ENCODE assay signal across 8 mouse cellular contexts in genomic region chr7:19628536-19629360, GRCm38 (mm10). TPM values are rescaled to one million over a fixed set of nuclear protein-coding genes. Genes with fewer than 3 reads are reported as not detected.
DNase-seq lines count a peak whose midpoint lies in the region; ATAC-seq and TF ChIP-seq lines count a peak whose summit lies in the region.

No protein-coding gene starts in this region.

- peak overlapping the region; percentile 99 for H3K4me2 ChIP-seq in forebrain, embryonic 15.5 days (replicated peaks)

- H3K36me3 ChIP-seq in ES-E14 (ENCODE audit: control insufficient read depth, insufficient read depth, low read length, poor library complexity, severe bottlenecking) = peaks cover 8% of the 10 kb centered on the region
- peaks cover 21% of the 10 kb centered on the region for H3K36me3 ChIP-seq in forebrain, embryonic 15.5 days

- WGBS in forebrain, embryonic 15.5 days = under 1% methylated on average over 57 of the region's 57 CpGs
- 2% methylated on average over 57 of the region's 57 CpGs for WGBS in lung, adult 2 months

- intact Hi-C loops in heart, postnatal 25 days (cut with DNase I) = no loop called here

- peak overlapping the region; percentile 89 for H3K9ac ChIP-seq in ES-E14 (ENCODE audit: insufficient read depth, low read depth, low read length, poor library complexity, severe bottlenecking)
- peak overlapping the region; percentile 53 for H3K9ac ChIP-seq in forebrain, embryonic 15.5 days (replicated peaks)

- peak; percentile 61; the same call in 1 of the 2 replicates for TF ChIP-seq POLR2A in lung, adult 2 months (IDR thresholded peaks at IDR 0.05; ENCODE audit: borderline replicate concordance, extremely low read depth, low read depth, low read length)

- H3K4me3 ChIP-seq in ES-E14 (ENCODE audit: insufficient read depth in 1 of 2, low read depth in 1 of 2, low read length in 2 of 2, poor library complexity in 1 of 2, severe bottlenecking in 1 of 2) = peak overlapping the region; percentile 94 to 96
- peak overlapping the region; percentile 89 for H3K4me3 ChIP-seq in forebrain, embryonic 15.5 days
- H3K4me3 ChIP-seq in lung, adult 2 months (replicated peaks; ENCODE audit: extremely low read depth, low read depth, low read length) = peak overlapping the region; percentile 93

- H3K9me3 ChIP-seq in ES-E14 (ENCODE audit: control insufficient read depth, insufficient read depth, low read depth, low read length) = no peaks in the 10 kb centered on the region
- no peaks in the 10 kb centered on the region for H3K9me3 ChIP-seq in forebrain, embryonic 15.5 days

- H3K27ac ChIP-seq in ES-E14 (ENCODE audit: insufficient read depth, low read depth, low read length, poor library complexity, severe bottlenecking) = peak overlapping the region; percentile 85
- H3K27ac ChIP-seq in forebrain, embryonic 15.5 days (replicated peaks) = peak overlapping the region; percentile 74

- peak; percentile 100 for DNase-seq in ES-E14 (ENCODE audit: low read depth, low spot score)
- peak; percentile 86 for DNase-seq in cerebellum, adult 11-12 months
- DNase-seq in heart, postnatal 25 days (ENCODE audit: low spot score) = peak; percentile 93
- peak; percentile 81 to 91 for DNase-seq in layer of hippocampus, adult 18-20 months (ENCODE audit: low spot score in 2 of 2)
- DNase-seq in lung, adult 2 months = peak; percentile 97
- peak; percentile 92 to 98 for DNase-seq in thymus, adult 18-20 months

- in situ Hi-C loops in ES-E14 (cut with MboI; ENCODE audit: low sequenced_read_pairs in 2 of 2, unreplicated experiment in 2 of 2) = no loop called here

- no peaks in the 10 kb centered on the region for H3K27me3 ChIP-seq in forebrain, embryonic 15.5 days

- TF ChIP-seq CTCF in lung, adult 2 months (IDR thresholded peaks at IDR 0.05; ENCODE audit: insufficient read depth, low read length) = no peak

- H3K4me1 ChIP-seq in ES-E14 (ENCODE audit: control insufficient read depth in 2 of 2, insufficient read depth in 2 of 2, low read length in 2 of 2, poor library complexity in 1 of 2) = peaks cover 2 to 5% of the 10 kb centered on the region in 2 experiments; a peak in 2 of 4 replicates
- peaks cover 15% of the 10 kb centered on the region for H3K4me1 ChIP-seq in forebrain, embryonic 15.5 days
- peaks cover 6% of the 10 kb centered on the region; the same call in 1 of the 2 replicates for H3K4me1 ChIP-seq in lung, adult 2 months (ENCODE audit: control insufficient read depth, insufficient read depth, low read length)

- peak; percentile 86 for ATAC-seq in forebrain, embryonic 15.5 days (replicated peaks)
- ATAC-seq in neutrophil, adult 5-6 weeks (ENCODE audit: extremely low read depth, insufficient number of reproducible peaks, low FRiP score, poor library complexity, severe bottlenecking) = peak; percentile 84

TF ChIP-seq in ES-E14, 5 proteins besides CTCF, POLR2A, EP300 and RAD21:
- TF ChIP-seq ZNF384 (IDR thresholded peaks at IDR 0.05; ENCODE audit: low read depth, low read length) (no peak), HCFC1 (IDR thresholded peaks at IDR 0.05; ENCODE audit: borderline replicate concordance, insufficient read depth, low read length) (no peak), CHD2 (IDR thresholded peaks at IDR 0.05; ENCODE audit: low read depth, low read length) (no peak), MAFK (IDR thresholded peaks at IDR 0.05; ENCODE audit: insufficient read depth, low read depth, low read length) (no peak), ZC3H11A (IDR thresholded peaks at IDR 0.05; ENCODE audit: borderline replicate concordance, low read depth, low read length) (no peak)

RNA-seq across cellular contexts. Expression of gene Relb, which starts 0.5 kb away (rescaled TPM):
- total RNA-seq in ES-E14 (2012; rRNA removed) = 13.9 and 15.1 TPM in 2 replicates
- 2.6 and 2.7 TPM in 2 replicates for polyA plus RNA-seq in forebrain, embryonic 15.5 days (2015; fragmentation: Nextera tagmentation; extraction: Ambion mirVana)
- total RNA-seq in heart, postnatal 25 days (2021) = 1 to 10 TPM; 7.3 to 7.6 TPM
- 1 to 10 TPM; 9.1 to 9.7 TPM for total RNA-seq in layer of hippocampus, adult 18-20 months (2021)
- polyA plus RNA-seq in lung, adult 2 months (2012; rRNA removed) = 32.5 and 34.9 TPM in 2 replicates
- 37.0 and 41.1 TPM in 2 replicates for total RNA-seq in neutrophil, adult 5-6 weeks (2017)

RNA-seq across cellular contexts. Expression of gene Clasrp, which starts 24.5 kb away (rescaled TPM):
- total RNA-seq in ES-E14 (2012; rRNA removed) = 52.7 and 83.4 TPM in 2 replicates
- polyA plus RNA-seq in forebrain, embryonic 15.5 days (2015; fragmentation: Nextera tagmentation; extraction: Ambion mirVana) = 61.3 and 64.9 TPM in 2 replicates
- total RNA-seq in heart, postnatal 25 days (2021) = 10 to 100 TPM; 14.5 to 20.5 TPM
- total RNA-seq in layer of hippocampus, adult 18-20 months (2021) = 10 to 100 TPM; 79.5 to 81.8 TPM
- polyA plus RNA-seq in lung, adult 2 months (2012; rRNA removed) = 96.1 and 134 TPM in 2 replicates
- total RNA-seq in neutrophil, adult 5-6 weeks (2017) = 97.9 and 108 TPM in 2 replicates

RNA-seq across cellular contexts. Expression of gene Clptm1, which starts 36.1 kb away (rescaled TPM):
- 129 and 156 TPM in 2 replicates for total RNA-seq in ES-E14 (2012; rRNA removed)
- 92.4 and 99.6 TPM in 2 replicates for polyA plus RNA-seq in forebrain, embryonic 15.5 days (2015; fragmentation: Nextera tagmentation; extraction: Ambion mirVana)
- total RNA-seq in heart, postnatal 25 days (2021) = 10 to 100 TPM; 65.6 to 72.3 TPM
- total RNA-seq in layer of hippocampus, adult 18-20 months (2021) = 100 to 1,000 TPM; 133 to 143 TPM
- 96.8 and 143 TPM in 2 replicates for polyA plus RNA-seq in lung, adult 2 months (2012; rRNA removed)
- total RNA-seq in neutrophil, adult 5-6 weeks (2017) = 45.9 and 51.4 TPM in 2 replicates

RNA-seq across cellular contexts. Expression of gene Apoc2, which starts 49.0 kb away (rescaled TPM):
- total RNA-seq in ES-E14 (2012; rRNA removed) = not detected in 2 replicates
- not detected in 2 replicates for polyA plus RNA-seq in forebrain, embryonic 15.5 days (2015; fragmentation: Nextera tagmentation; extraction: Ambion mirVana)
- not detected for total RNA-seq in heart, postnatal 25 days (2021)
- not detected for total RNA-seq in layer of hippocampus, adult 18-20 months (2021)
- 1.9 and 5.1 TPM in 2 replicates for polyA plus RNA-seq in lung, adult 2 months (2012; rRNA removed)
- 14.0 and 17.5 TPM in 2 replicates for total RNA-seq in neutrophil, adult 5-6 weeks (2017)

RNA-seq across cellular contexts. Expression of gene Gemin7, which starts 51.4 kb away (rescaled TPM):
- 42.1 and 54.2 TPM in 2 replicates for total RNA-seq in ES-E14 (2012; rRNA removed)
- polyA plus RNA-seq in forebrain, embryonic 15.5 days (2015; fragmentation: Nextera tagmentation; extraction: Ambion mirVana) = 124 and 127 TPM in 2 replicates
- total RNA-seq in heart, postnatal 25 days (2021) = 10 to 100 TPM; 44.6 to 45.6 TPM
- 10 to 100 TPM; 44.4 to 45.6 TPM for total RNA-seq in layer of hippocampus, adult 18-20 months (2021)
- 99.2 and 132 TPM in 2 replicates for polyA plus RNA-seq in lung, adult 2 months (2012; rRNA removed)
- total RNA-seq in neutrophil, adult 5-6 weeks (2017) = 44.1 and 49.8 TPM in 2 replicates

Comparison
In these comparisons a context has a peak if more than half of its experiments do, and no peak if none do; other contexts are left out.
1. Peak in every context shown above with its lines: DNase-seq, ATAC-seq, H3K4me3 ChIP-seq and H3K27ac ChIP-seq.